Comparison of ENCODE assay signal across 9 mouse cellular contexts in genomic region chr11:106709227-106709985, GRCm38 (mm10). TPM values are rescaled to one million over a fixed set of nuclear protein-coding genes. Genes with fewer than 3 reads are reported as not detected.
DNase-seq lines count a peak whose midpoint lies in the region; ATAC-seq and TF ChIP-seq lines count a peak whose summit lies in the region.
"Had no signal": no experiment of that assay in that cellular context is flagged by ENCODE, and none has a peak within 500 bp of the region (broad histone marks: within the 10 kb centered on the region; RNA-seq: fewer than 3 reads in every experiment).

No protein-coding gene starts in this region.

- peak; percentile 30 to 54 for DNase-seq in adrenal gland, adult (ENCODE audit: inconsistent age in 2 of 2, low spot score in 1 of 2)
- no peak for DNase-seq in adrenal gland, adult 8-10 months
- DNase-seq in lung, embryonic 14.5 days = no peak
- no peak for DNase-seq in lung, adult 18-20 months
- DNase-seq in heart, postnatal 25 days (ENCODE audit: low spot score) = peak; percentile 24
- no peak for DNase-seq in B cell, adult 2 months
- DNase-seq in embryo, embryonic 10 days (ENCODE audit: low spot score) = no peak

- no peak for ATAC-seq in lung, embryonic 14.5 days (ENCODE audit: insufficient read depth)
- ATAC-seq in limb, embryonic 15.5 days (ENCODE audit: insufficient number of reproducible peaks, low FRiP score, low TSS enrichment, low read depth) = no peak

- peak overlapping the region; percentile 41 for H3K4me2 ChIP-seq in lung, embryonic 14.5 days
- 0 out of 2 replicates have a peak overlapping the region, but pooled peaks have one; percentile 19 for H3K4me2 ChIP-seq in limb, embryonic 15.5 days
- H3K4me2 ChIP-seq: neural tube, embryonic 13.5 days had no signal

- H3K36me3 ChIP-seq in lung, embryonic 14.5 days (ENCODE audit: insufficient read depth) = no peaks in the 10 kb centered on the region
- H3K36me3 ChIP-seq in limb, embryonic 15.5 days = no peaks in the 10 kb centered on the region
- H3K36me3 ChIP-seq: neural tube, embryonic 13.5 days had no signal

- no peak for TF ChIP-seq CTCF in lung, embryonic 14.5 days (IDR thresholded peaks at IDR 0.05; ENCODE audit: low read depth)

- H3K27ac ChIP-seq in lung, embryonic 14.5 days (ENCODE audit: low read depth) = no peak overlapping the region
- H3K27ac ChIP-seq in limb, embryonic 15.5 days = no peak overlapping the region
- H3K27ac ChIP-seq: neural tube, embryonic 13.5 days had no signal

- intact Hi-C loops in heart, postnatal 25 days (cut with DNase I) = no loop called here

- no peak overlapping the region for H3K9ac ChIP-seq in lung, embryonic 14.5 days
- H3K9ac ChIP-seq in limb, embryonic 15.5 days = no peak overlapping the region
- H3K9ac ChIP-seq: neural tube, embryonic 13.5 days had no signal

- no peaks in the 10 kb centered on the region for H3K27me3 ChIP-seq in lung, embryonic 14.5 days (ENCODE audit: insufficient read depth, low read length)
- no peaks in the 10 kb centered on the region for H3K27me3 ChIP-seq in limb, embryonic 15.5 days
- H3K27me3 ChIP-seq: neural tube, embryonic 13.5 days had no signal

- H3K9me3 ChIP-seq in lung, embryonic 14.5 days (ENCODE audit: low read depth, low read length) = no peaks in the 10 kb centered on the region
- H3K9me3 ChIP-seq in limb, embryonic 15.5 days = no peaks in the 10 kb centered on the region
- H3K9me3 ChIP-seq: neural tube, embryonic 13.5 days had no signal

- 36% methylated on average over 15 of the region's 15 CpGs for WGBS in lung, embryonic 14.5 days
- 17% methylated on average over 15 of the region's 15 CpGs for WGBS in limb, embryonic 15.5 days

- H3K4me1 ChIP-seq in lung, embryonic 14.5 days (ENCODE audit: insufficient read depth) = no peaks in the 10 kb centered on the region
- H3K4me1 ChIP-seq in limb, embryonic 15.5 days = peaks cover 16% of the 10 kb centered on the region

- H3K4me3 ChIP-seq in lung, embryonic 14.5 days (ENCODE audit: low read depth, low read length) = no peak overlapping the region
- H3K4me3 ChIP-seq in limb, embryonic 15.5 days = no peak overlapping the region
- H3K4me3 ChIP-seq: neural tube, embryonic 13.5 days had no signal

RNA-seq across cellular contexts. Expression of gene Pecam1, which starts 41.0 kb away (rescaled TPM):
- total RNA-seq in adrenal gland, adult 8-10 months (2022) = 10 to 100 TPM; 59.0 to 91.0 (median 69.9) TPM
- polyA plus RNA-seq in lung, embryonic 14.5 days (2014; fragmentation: Nextera tagmentation; extraction: Ambion mirVana) = 89.5 and 95.9 TPM in 2 replicates
- 100 to 1,000 TPM; 127 to 139 TPM for total RNA-seq in heart, postnatal 25 days (2021)
- 44.2 and 54.6 TPM in 2 replicates for polyA plus RNA-seq in limb, embryonic 15.5 days (2015; fragmentation: Nextera tagmentation; extraction: Ambion mirVana)

RNA-seq across cellular contexts. Expression of gene Milr1, which starts 41.6 kb away (rescaled TPM):
- total RNA-seq in adrenal gland, adult 8-10 months (2022) = 1 to 10 TPM; 1.6 to 4.6 (median 2.2) TPM
- polyA plus RNA-seq in lung, embryonic 14.5 days (2014; fragmentation: Nextera tagmentation; extraction: Ambion mirVana) = 1.6 and 1.7 TPM in 2 replicates
- 1 to 10 TPM; 1.1 to 1.6 TPM for total RNA-seq in heart, postnatal 25 days (2021)
- 2.3 and 2.9 TPM in 2 replicates for polyA plus RNA-seq in limb, embryonic 15.5 days (2015; fragmentation: Nextera tagmentation; extraction: Ambion mirVana)

Comparison
In these comparisons a context has a peak if more than half of its experiments do, and no peak if none do; other contexts are left out.
1. DNase-seq: peak in adrenal gland, adult (2 of 2) and heart, postnatal 25 days (single experiment); none in adrenal gland, adult 8-10 months (single experiment), lung, embryonic 14.5 days (single experiment), lung, adult 18-20 months (0 of 2), B cell, adult 2 months (0 of 2) and embryo, embryonic 10 days (single experiment).